Mouse (Mus musculus) MEL (cell line): Measurements from ENCODE around the gene Tmcc3. TPM values are rescaled to one million over a fixed set of nuclear protein-coding genes. Genes with fewer than 3 reads are reported as not detected.

Experiments
- DNase-seq: peaks from one replicate; pipeline ENCODE4 v3.0.0; 2011; ENCODE audit warnings: low read depth, low spot score
- H3K27ac ChIP-seq: 2 replicates; pipeline ENCODE4 v1.5.1; 2012; ENCODE audit warnings: low read depth, mild to moderate bottlenecking, control low read depth, low read length, moderate library complexity; ENCODE audit not compliant: control insufficient read depth
- H3K27me3 ChIP-seq, 2 experiments: fragments of 150-350 bp in 1 of 2; sonication (generic) in 1 of 2; 2 replicates each; pipeline ENCODE4 v1.6.1; 2012; ENCODE audit warnings: low read length in 2 of 2, mild to moderate bottlenecking in 2 of 2, improper control_type of control experiment in 1 of 2, moderate library complexity in 1 of 2; ENCODE audit not compliant: insufficient read depth in 2 of 2, control insufficient read depth in 1 of 2
- H3K36me3 ChIP-seq, 2 experiments: 2 replicates each; pipeline ENCODE4 v1.6.1; 2012 to 2014; ENCODE audit warnings: low read length in 2 of 2, improper control_type of control experiment in 1 of 2, inconsistent platforms in 1 of 2, mild to moderate bottlenecking in 1 of 2; ENCODE audit not compliant: insufficient read depth in 2 of 2, control insufficient read depth in 1 of 2
- H3K4me1 ChIP-seq, 2 experiments: fragments of 150-350 bp in 1 of 2; sonication (generic) in 1 of 2; 2 replicates each; pipeline ENCODE4 v1.6.1; 2012; ENCODE audit warnings: low read length in 2 of 2, improper control_type of control experiment in 1 of 2, mild to moderate bottlenecking in 1 of 2; ENCODE audit not compliant: insufficient read depth in 2 of 2, control insufficient read depth in 1 of 2
- H3K4me3 ChIP-seq, 2 experiments: fragments of 150-350 bp in 1 of 2; sonication (generic) in 1 of 2; 2 replicates each; pipeline ENCODE4 v1.5.1; 2012; ENCODE audit warnings: low read depth in 2 of 2, low read length in 2 of 2, mild to moderate bottlenecking in 2 of 2, moderate library complexity in 2 of 2, control low read depth in 1 of 2, improper control_type of control experiment in 1 of 2; ENCODE audit not compliant: control insufficient read depth in 1 of 2, insufficient read depth in 1 of 2
- H3K79me2 ChIP-seq: 2 replicates; pipeline ENCODE4 v1.6.1; 2012; ENCODE audit warnings: mild to moderate bottlenecking, low read length, moderate library complexity; ENCODE audit not compliant: control insufficient read depth, poor library complexity, insufficient read depth
- H3K9ac ChIP-seq: 2 replicates; pipeline ENCODE4 v1.6.1; 2012; ENCODE audit warnings: low read depth, mild to moderate bottlenecking, control low read depth, low read length, moderate library complexity; ENCODE audit not compliant: control insufficient read depth, poor library complexity, severe bottlenecking
- H3K9me3 ChIP-seq: fragments of 150-350 bp; sonication (generic); replicated peaks from 2 replicates; pipeline ENCODE4 v1.6.1; 2012; ENCODE audit warnings: mild to moderate bottlenecking, low read length, improper control_type of control experiment, moderate library complexity; ENCODE audit not compliant: insufficient read depth
- CHD1 ChIP-seq: IDR thresholded peaks from 2 replicates; pipeline ENCODE4 v1.6.1; 2012; ENCODE audit warnings: low read depth, mild to moderate bottlenecking, inconsistent platforms, low read length, improper control_type of control experiment
- E2F4 ChIP-seq: IDR thresholded peaks from 2 replicates; pipeline ENCODE4 v1.6.1; 2011; ENCODE audit warnings: low read depth, low read length, improper control_type of control experiment, borderline replicate concordance
- EP300 ChIP-seq, 2 experiments: IDR thresholded peaks; 2 replicates each; pipeline ENCODE4 v1.6.1; 2011; ENCODE audit warnings: improper control_type of control experiment in 2 of 2, low read length in 2 of 2, low read depth in 1 of 2, mild to moderate bottlenecking in 1 of 2
- GABPA ChIP-seq: IDR thresholded peaks from 2 replicates; pipeline ENCODE4 v1.6.1; 2012; ENCODE audit warnings: low read depth, mild to moderate bottlenecking, inconsistent platforms, low read length, improper control_type of control experiment, moderate library complexity
- GATA1 ChIP-seq: IDR thresholded peaks from 2 replicates; pipeline ENCODE4 v1.6.1; 2011; ENCODE audit warnings: low read depth, low read length, improper control_type of control experiment
- HCFC1 ChIP-seq: IDR thresholded peaks from 2 replicates; pipeline ENCODE4 v1.6.1; 2012; ENCODE audit warnings: low read depth, mild to moderate bottlenecking, inconsistent platforms, low read length, improper control_type of control experiment, moderate library complexity
- JUND ChIP-seq: IDR thresholded peaks from 2 replicates; pipeline ENCODE4 v1.6.1; 2011; ENCODE audit warnings: low read depth, mild to moderate bottlenecking, improper control_type of control experiment, low read length
- KAT2A ChIP-seq: conservative IDR thresholded peaks from 2 replicates; pipeline ENCODE4 v1.6.1; 2012; ENCODE audit warnings: low read depth, low read length, improper control_type of control experiment, inconsistent platforms
- MAFK ChIP-seq: IDR thresholded peaks from 2 replicates; pipeline ENCODE4 v1.6.1; 2011; ENCODE audit warnings: low read depth, mild to moderate bottlenecking, low read length, improper control_type of control experiment, borderline replicate concordance
- MAX ChIP-seq: IDR thresholded peaks from 2 replicates; pipeline ENCODE4 v1.6.1; 2011; ENCODE audit warnings: low read length, improper control_type of control experiment
- MEF2A ChIP-seq: IDR thresholded peaks from 2 replicates; pipeline ENCODE4 v1.6.1; 2014; ENCODE audit warnings: low read depth, mild to moderate bottlenecking, inconsistent platforms, low read length, improper control_type of control experiment; ENCODE audit not compliant: poor library complexity, insufficient replicate concordance, severe bottlenecking; ENCODE audit errors: extremely low read depth
- MXI1 ChIP-seq: IDR thresholded peaks from 2 replicates; pipeline ENCODE4 v1.6.1; 2011; ENCODE audit warnings: mild to moderate bottlenecking, low read depth, low read length, improper control_type of control experiment
- MYB ChIP-seq: IDR thresholded peaks from 2 replicates; pipeline ENCODE4 v1.6.1; 2011; ENCODE audit warnings: mild to moderate bottlenecking, low read depth, low read length, improper control_type of control experiment
- MYC ChIP-seq: IDR thresholded peaks from 2 replicates; pipeline ENCODE4 v1.6.1; 2011; ENCODE audit warnings: low read depth, mild to moderate bottlenecking, low read length, improper control_type of control experiment, moderate library complexity
- NELFE ChIP-seq: IDR thresholded peaks from 2 replicates; pipeline ENCODE4 v1.6.1; 2011; ENCODE audit warnings: low read depth, low read length, improper control_type of control experiment
- NRF1 ChIP-seq: IDR thresholded peaks from 2 replicates; pipeline ENCODE4 v1.6.1; 2014; ENCODE audit warnings: low read depth, mild to moderate bottlenecking, inconsistent platforms, low read length, improper control_type of control experiment, moderate library complexity; ENCODE audit not compliant: poor library complexity, insufficient read depth, severe bottlenecking
- POLR2A ChIP-seq, 2 experiments: IDR thresholded peaks; 2 replicates each; pipeline ENCODE4 v1.6.1; 2011 to 2012; ENCODE audit warnings: low read length in 2 of 2, mild to moderate bottlenecking in 2 of 2, control low read depth in 1 of 2, improper control_type of control experiment in 1 of 2, low read depth in 1 of 2, moderate library complexity in 1 of 2; ENCODE audit not compliant: control insufficient read depth in 1 of 2, insufficient read depth in 1 of 2, poor library complexity in 1 of 2
- POLR2AphosphoS2 ChIP-seq: IDR thresholded peaks from 2 replicates; pipeline ENCODE4 v1.6.1; 2011; ENCODE audit warnings: low read length, improper control_type of control experiment
- POLR2AphosphoS5 ChIP-seq: IDR thresholded peaks from 2 replicates; pipeline ENCODE4 v1.6.1; 2012; ENCODE audit warnings: low read depth, borderline replicate concordance, mild to moderate bottlenecking, inconsistent platforms, low read length, moderate library complexity, mixed read lengths
- RAD21 ChIP-seq: IDR thresholded peaks from 2 replicates; pipeline ENCODE4 v1.6.1; 2011; ENCODE audit warnings: mild to moderate bottlenecking, low read depth, low read length, improper control_type of control experiment
- RCOR1 ChIP-seq: IDR thresholded peaks from 2 replicates; pipeline ENCODE4 v1.6.1; 2012; ENCODE audit warnings: low read depth, mild to moderate bottlenecking, inconsistent platforms, low read length, improper control_type of control experiment
- SIN3A ChIP-seq: IDR thresholded peaks from 2 replicates; pipeline ENCODE4 v1.6.1; 2012; ENCODE audit warnings: low read length, improper control_type of control experiment, inconsistent platforms
- SMC3 ChIP-seq: IDR thresholded peaks from 2 replicates; pipeline ENCODE4 v1.6.1; 2011; ENCODE audit warnings: low read depth, low read length, improper control_type of control experiment
- TBP ChIP-seq: IDR thresholded peaks from 2 replicates; pipeline ENCODE4 v1.8.0; 2011; ENCODE audit warnings: low read depth, low read length, improper control_type of control experiment
- TCF12 ChIP-seq: IDR thresholded peaks from 2 replicates; pipeline ENCODE4 v1.6.1; 2014; ENCODE audit warnings: low read depth, mild to moderate bottlenecking, inconsistent platforms, low read length, improper control_type of control experiment, moderate library complexity
- UBTF ChIP-seq: IDR thresholded peaks from 2 replicates; pipeline ENCODE4 v1.6.1; 2012; ENCODE audit warnings: low read depth, mild to moderate bottlenecking, inconsistent platforms, low read length, improper control_type of control experiment, moderate library complexity, borderline replicate concordance; ENCODE audit not compliant: insufficient read depth
- USF1 ChIP-seq: IDR thresholded peaks from 2 replicates; pipeline ENCODE4 v1.6.1; 2014; ENCODE audit warnings: low read depth, mild to moderate bottlenecking, inconsistent platforms, low read length, improper control_type of control experiment, moderate library complexity
- ZC3H11A ChIP-seq: IDR thresholded peaks from 2 replicates; pipeline ENCODE4 v1.6.1; 2012; ENCODE audit warnings: low read depth, mild to moderate bottlenecking, inconsistent platforms, low read length, improper control_type of control experiment
- ZKSCAN1 ChIP-seq: IDR thresholded peaks from 2 replicates; pipeline ENCODE4 v1.6.1; 2012; ENCODE audit warnings: low read depth, mild to moderate bottlenecking, inconsistent platforms, low read length, improper control_type of control experiment, moderate library complexity
- ZMIZ1 ChIP-seq: IDR thresholded peaks from 2 replicates; pipeline ENCODE4 v1.6.1; 2012; ENCODE audit warnings: low read depth, mild to moderate bottlenecking, inconsistent platforms, low read length, improper control_type of control experiment, moderate library complexity
- ZNF384 ChIP-seq: IDR thresholded peaks from 2 replicates; pipeline ENCODE4 v1.6.1; 2012; ENCODE audit warnings: low read depth, mild to moderate bottlenecking, inconsistent platforms, low read length, improper control_type of control experiment
- polyA plus RNA-seq, 2 experiments: library from polyadenylated mRNA; stranded (reverse) in 1 of 2; unstranded in 1 of 2; fragments of >175 nt in 1 of 2; fragments of >200 nt in 1 of 2; gene quantifications; 2 replicates each; pipeline versions ENCODE4 v1.2.1 to v1.2.4; 2012; ENCODE audit warnings: low replicate concordance in 2 of 2, low read depth in 1 of 2; ENCODE audit not compliant: insufficient read length in 2 of 2, insufficient read depth in 1 of 2, missing spikeins in 1 of 2
- total RNA-seq: library from RNA; depleted of rRNA; stranded (reverse); fragments of 300-350 nt; gene quantifications from 2 replicates; pipeline ENCODE4 v1.2.3, GENCODE M21; 2012

Gene Tmcc3
- total and polyA plus RNA-seq, 3 experiments, result 1.3 to 2.6 TPM; not detected in 1

DNA sequence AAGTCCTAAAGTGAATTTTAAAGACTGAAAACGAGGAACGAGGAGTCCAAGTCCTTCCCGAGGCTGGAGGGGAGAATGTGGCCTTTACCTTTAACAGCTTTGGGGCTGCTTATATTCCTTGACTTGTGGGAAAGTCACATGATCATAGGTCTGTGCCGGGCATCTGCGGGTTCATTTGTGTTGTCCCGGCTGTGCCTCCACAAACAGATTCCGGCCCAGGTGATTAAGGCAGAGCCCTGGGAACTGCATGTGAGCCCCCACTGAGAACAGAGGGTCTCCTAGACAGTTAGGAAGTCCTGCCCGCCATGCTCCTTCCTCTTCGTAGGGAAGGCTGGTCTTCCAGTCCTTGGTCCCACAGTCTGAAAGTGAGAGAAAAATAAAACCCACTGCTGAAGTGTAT lies 311.1 kb downstream of the Tmcc3 start:
- H3K27ac ChIP-seq, result no peak overlapping the region
- TF ChIP-seq MXI1 (no peak), NRF1 (no peak), POLR2AphosphoS5 (no peak), MAFK (no peak), ZNF384 (no peak), POLR2A (IDR thresholded peaks at IDR 0.05; ENCODE audit: control insufficient read depth in 1 of 2, insufficient read depth in 1 of 2, low read depth in 1 of 2, low read length in 2 of 2, poor library complexity in 1 of 2) (no peak)
- TF ChIP-seq, all 39 proteins: peak for 0
- no peaks in the 10 kb centered on the region for H3K9me3 ChIP-seq
- H3K9ac ChIP-seq, result no peak overlapping the region
- no peaks in the 10 kb centered on the region for H3K4me1 ChIP-seq
- H3K79me2 ChIP-seq, result no peaks in the 10 kb centered on the region
- no peaks in the 10 kb centered on the region for H3K36me3 ChIP-seq
- no peak for DNase-seq
- no peak overlapping the region for H3K4me3 ChIP-seq
- no peaks in the 10 kb centered on the region; a peak in 1 of 4 replicates for H3K27me3 ChIP-seq

DNA sequence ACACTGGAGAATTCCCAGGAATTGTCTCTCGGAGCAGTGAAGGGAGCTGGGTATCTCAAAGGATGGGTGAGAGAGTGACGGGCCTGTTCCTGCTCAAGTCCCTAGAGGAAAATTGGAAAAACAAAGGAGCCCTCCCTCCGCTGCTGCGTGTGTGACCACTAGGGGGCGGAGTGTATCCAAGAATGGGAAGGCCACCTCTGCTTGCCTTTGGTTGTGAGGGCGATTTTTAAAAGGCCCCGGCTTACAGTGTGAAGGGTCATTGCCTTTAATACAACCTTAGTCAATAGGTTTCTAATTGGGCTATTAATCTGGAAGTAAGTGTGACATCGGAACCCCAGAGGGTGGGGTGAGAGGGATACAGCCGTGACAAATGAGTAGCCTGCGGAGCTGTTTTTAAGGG lies 311.9 kb downstream of the Tmcc3 start:
- H3K9me3 ChIP-seq, result no peaks in the 10 kb centered on the region
- H3K36me3 ChIP-seq, result no peaks in the 10 kb centered on the region
- TF ChIP-seq ZC3H11A (peak; percentile 97), SIN3A (peak; percentile 42; the same call in 1 of the 2 replicates), USF1 (no peak), GABPA (no peak), UBTF (no peak), HCFC1 (no peak), RAD21 (peak; percentile 98), POLR2AphosphoS5 (no peak), MXI1 (no peak), GATA1 (no peak), MYB (no peak), ZMIZ1 (no peak), MAX (no peak), POLR2A (IDR thresholded peaks at IDR 0.05; ENCODE audit: control insufficient read depth in 1 of 2, insufficient read depth in 1 of 2, low read depth in 1 of 2, low read length in 2 of 2, poor library complexity in 1 of 2) (no peak), JUND (no peak), MYC (no peak), POLR2AphosphoS2 (no peak), NRF1 (no peak), E2F4 (no peak), TBP (no peak), ZKSCAN1 (no peak), TCF12 (no peak), RCOR1 (no peak), NELFE (no peak), KAT2A (no peak), CHD1 (no peak), EP300 (IDR thresholded peaks at IDR 0.05; ENCODE audit: low read depth in 1 of 2, low read length in 2 of 2) (no peak), MEF2A (no peak), SMC3 (peak; percentile 96)

More for the DNA sequence above, 311.9 kb downstream of the Tmcc3 start:
- Histone ChIP-seq H3K27ac (no peak overlapping the region), H3K4me3 (no peak overlapping the region), H3K4me1 (no peaks in the 10 kb centered on the region), H3K79me2 (no peaks in the 10 kb centered on the region), H3K27me3 (no peaks in the 10 kb centered on the region; a peak in 1 of 4 replicates), H3K9ac (no peak overlapping the region)
- DNase-seq, result peak; percentile 77
